Mouse (Mus musculus): ENCODE measurements around the gene Tjp2.

DNA sequence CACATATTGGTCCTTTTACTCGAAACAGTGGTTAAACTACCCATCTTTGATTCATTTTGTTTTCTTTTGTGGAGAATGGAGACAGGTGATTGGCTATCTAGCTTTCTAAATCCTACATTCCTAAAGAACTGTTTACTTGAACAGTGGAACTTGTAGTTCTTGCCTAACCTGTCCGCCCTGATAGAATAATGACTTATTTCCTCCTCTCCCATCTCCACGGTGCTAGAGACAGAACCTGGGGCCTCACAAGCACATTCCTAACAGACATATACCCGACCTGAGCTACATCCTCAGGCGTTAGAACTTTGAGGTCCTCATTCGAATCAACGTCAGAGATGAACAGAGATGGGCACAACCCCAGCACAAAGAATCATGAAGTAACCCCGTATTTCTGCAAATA lies 44.4 kb downstream of the Tjp2 start:
- no peak for TF ChIP-seq GATA1 (IDR thresholded peaks at IDR 0.05; ENCODE audit: borderline replicate concordance, low read length)
- no peak for TF ChIP-seq FLI1 (IDR thresholded peaks at IDR 0.05; ENCODE audit: low read length)
